Mouse (Mus musculus): Measurements from ENCODE around the gene Zfp428. TPM values are rescaled to one million over a fixed set of nuclear protein-coding genes. Genes with fewer than 3 reads are reported as not detected.
A peak's percentile ranks its signal among the peaks of the same experiment; 100 is the strongest.

Gene Zfp428
- total and polyA plus RNA-seq, 3 experiments, result 12.4 to 16.4 TPM; not detected in 1

DNA sequence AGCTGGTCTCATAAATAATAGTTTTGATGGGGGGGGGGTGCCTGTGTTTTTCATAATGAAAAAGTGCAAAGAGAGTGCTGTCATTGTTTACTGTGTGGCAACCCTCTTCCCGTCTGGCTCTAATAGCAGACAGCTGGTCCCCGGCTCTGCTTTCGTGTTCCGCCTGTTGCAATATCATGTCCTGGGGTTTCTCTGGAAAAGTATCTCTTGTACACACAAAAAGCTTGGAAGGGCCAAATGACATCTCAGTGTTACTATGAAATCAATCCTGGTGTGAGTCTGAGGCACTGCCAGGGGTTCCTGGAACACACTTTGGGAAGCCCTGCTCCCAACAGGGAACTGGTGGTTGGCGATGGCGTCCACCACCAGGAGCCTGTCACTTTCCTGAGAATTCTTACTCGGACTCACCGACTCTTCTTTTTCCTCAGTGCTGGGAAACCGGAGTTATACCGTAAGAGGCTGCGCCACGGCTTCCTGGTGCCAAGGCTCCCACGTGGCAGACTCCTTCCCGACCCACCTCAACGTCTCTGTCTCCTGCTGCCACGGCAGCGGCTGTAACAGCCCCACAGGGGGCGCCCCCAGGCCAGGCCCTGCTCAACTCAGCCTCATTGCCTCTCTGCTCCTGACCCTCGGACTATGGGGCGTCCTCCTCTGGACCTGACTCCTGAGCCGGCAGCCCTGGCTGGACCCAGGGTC is 31.8 kb upstream of the Zfp428 start:
- H3K4me3 ChIP-seq (ENCODE audit: control insufficient read depth in 1 of 2, insufficient read depth in 1 of 2, low read depth in 2 of 2, low read length in 2 of 2), result no peak overlapping the region
- no peak for DNase-seq (ENCODE audit: low read depth, low spot score)
- no peak for TF ChIP-seq POLR2A (IDR thresholded peaks at IDR 0.05; ENCODE audit: control insufficient read depth in 1 of 2, insufficient read depth in 1 of 2, low read depth in 1 of 2, low read length in 2 of 2, poor library complexity in 1 of 2)
- TF ChIP-seq TBP (IDR thresholded peaks at IDR 0.05; ENCODE audit: low read depth, low read length), result no peak
- no peak for TF ChIP-seq ETS1 (IDR thresholded peaks at IDR 0.05; ENCODE audit: low read depth, low read length)
- TF ChIP-seq CTCF (IDR thresholded peaks at IDR 0.05 in 2 of 3, conservative IDR thresholded peaks at IDR 0.05 in 1 of 3; ENCODE audit: control insufficient read depth in 1 of 3, insufficient read depth in 1 of 3, low read depth in 2 of 3, low read length in 3 of 3, poor library complexity in 1 of 3, severe bottlenecking in 1 of 3), result peak in 1 of 3 experiments; percentile 42; a peak in 2 of 6 replicates
- TF ChIP-seq ZC3H11A (IDR thresholded peaks at IDR 0.05; ENCODE audit: low read depth, low read length), result no peak
- no peak for TF ChIP-seq CHD1 (IDR thresholded peaks at IDR 0.05; ENCODE audit: low read depth, low read length)
- H3K27ac ChIP-seq (ENCODE audit: control insufficient read depth, low read depth, low read length), result no peak overlapping the region
- no peak overlapping the region for H3K9ac ChIP-seq (ENCODE audit: control insufficient read depth, low read depth, low read length, poor library complexity, severe bottlenecking)
- H3K4me1 ChIP-seq (ENCODE audit: control insufficient read depth in 1 of 2, insufficient read depth in 2 of 2, low read length in 2 of 2), result no peaks in the 10 kb centered on the region
- no peaks in the 10 kb centered on the region for H3K79me2 ChIP-seq (ENCODE audit: control insufficient read depth, insufficient read depth, low read length, poor library complexity)
- H3K9me3 ChIP-seq (replicated peaks; ENCODE audit: insufficient read depth, low read length), result no peaks in the 10 kb centered on the region
- H3K27me3 ChIP-seq (ENCODE audit: control insufficient read depth in 1 of 2, insufficient read depth in 2 of 2, low read length in 2 of 2), result no peaks in the 10 kb centered on the region
- no peaks in the 10 kb centered on the region for H3K36me3 ChIP-seq (ENCODE audit: control insufficient read depth in 1 of 2, insufficient read depth in 2 of 2, low read length in 2 of 2)

GRCm38 (mm10) chr7:24476338-24476737 is 30.5 kb upstream of the Zfp428 start:
- no peak overlapping the region for H3K9ac ChIP-seq (ENCODE audit: control insufficient read depth, low read depth, low read length, poor library complexity, severe bottlenecking)
- no peaks in the 10 kb centered on the region; a peak in 1 of 4 replicates for H3K4me1 ChIP-seq (ENCODE audit: control insufficient read depth in 1 of 2, insufficient read depth in 2 of 2, low read length in 2 of 2)
- H3K27ac ChIP-seq (ENCODE audit: control insufficient read depth, low read depth, low read length), result no peak overlapping the region
- no peak for DNase-seq (ENCODE audit: low read depth, low spot score)
- TF ChIP-seq BHLHE40 (IDR thresholded peaks at IDR 0.05; ENCODE audit: borderline replicate concordance, low read depth, low read length), result no peak
- TF ChIP-seq GATA1 (IDR thresholded peaks at IDR 0.05; ENCODE audit: low read depth, low read length), result no peak
- TF ChIP-seq POLR2AphosphoS5 (IDR thresholded peaks at IDR 0.05; ENCODE audit: borderline replicate concordance, low read depth, low read length), result no peak
- no peak for TF ChIP-seq TAL1 (IDR thresholded peaks at IDR 0.05; ENCODE audit: low read length)
- TF ChIP-seq ZNF384 (IDR thresholded peaks at IDR 0.05; ENCODE audit: low read depth, low read length), result no peak
- TF ChIP-seq SMC3 (IDR thresholded peaks at IDR 0.05; ENCODE audit: low read depth, low read length), result no peak
- no peak for TF ChIP-seq UBTF (IDR thresholded peaks at IDR 0.05; ENCODE audit: borderline replicate concordance, insufficient read depth, low read depth, low read length)
- no peak for TF ChIP-seq CHD2 (IDR thresholded peaks at IDR 0.05; ENCODE audit: low read length)
- TF ChIP-seq MYC (IDR thresholded peaks at IDR 0.05; ENCODE audit: low read depth, low read length), result no peak
- TF ChIP-seq MAFK (IDR thresholded peaks at IDR 0.05; ENCODE audit: borderline replicate concordance, low read depth, low read length), result no peak
- TF ChIP-seq NRF1 (IDR thresholded peaks at IDR 0.05; ENCODE audit: insufficient read depth, low read depth, low read length, poor library complexity, severe bottlenecking), result no peak
- no peak for TF ChIP-seq USF2 (IDR thresholded peaks at IDR 0.05; ENCODE audit: borderline replicate concordance in 1 of 2, insufficient read depth in 1 of 2, low read depth in 1 of 2, low read length in 2 of 2)
- TF ChIP-seq ELF1 (IDR thresholded peaks at IDR 0.05; ENCODE audit: low read depth, low read length), result no peak
- no peak for TF ChIP-seq ZC3H11A (IDR thresholded peaks at IDR 0.05; ENCODE audit: low read depth, low read length)
- no peak for TF ChIP-seq ETS1 (IDR thresholded peaks at IDR 0.05; ENCODE audit: low read depth, low read length)
- TF ChIP-seq USF1 (IDR thresholded peaks at IDR 0.05; ENCODE audit: low read depth, low read length), result no peak
- no peak for TF ChIP-seq CHD1 (IDR thresholded peaks at IDR 0.05; ENCODE audit: low read depth, low read length)
- TF ChIP-seq MEF2A (IDR thresholded peaks at IDR 0.05; ENCODE audit: extremely low read depth, insufficient replicate concordance, low read depth, low read length, poor library complexity, severe bottlenecking), result no peak
- no peak for TF ChIP-seq RAD21 (IDR thresholded peaks at IDR 0.05; ENCODE audit: low read depth, low read length)
- TF ChIP-seq MXI1 (IDR thresholded peaks at IDR 0.05; ENCODE audit: low read depth, low read length), result no peak
- H3K36me3 ChIP-seq (ENCODE audit: control insufficient read depth in 1 of 2, insufficient read depth in 2 of 2, low read length in 2 of 2), result no peaks in the 10 kb centered on the region
- no peaks in the 10 kb centered on the region for H3K27me3 ChIP-seq (ENCODE audit: control insufficient read depth in 1 of 2, insufficient read depth in 2 of 2, low read length in 2 of 2)
- H3K79me2 ChIP-seq (ENCODE audit: control insufficient read depth, insufficient read depth, low read length, poor library complexity), result no peaks in the 10 kb centered on the region
- no peak overlapping the region for H3K4me3 ChIP-seq (ENCODE audit: control insufficient read depth in 1 of 2, insufficient read depth in 1 of 2, low read depth in 2 of 2, low read length in 2 of 2)
- no peaks in the 10 kb centered on the region for H3K9me3 ChIP-seq (replicated peaks; ENCODE audit: insufficient read depth, low read length)
